Mouse (Mus musculus): ENCODE results near the gene Grin3b. TPM values are rescaled to one million over a fixed set of nuclear protein-coding genes. Genes with fewer than 3 reads are reported as not detected.

The Grin3b gene
- polyA plus RNA-seq, 1 experiment: not detected

- Histone ChIP-seq H3K27ac (replicated peaks; ENCODE audit: low read depth, low read length) (peak overlapping the region; percentile 63), H3K4me1 (ENCODE audit: control insufficient read depth, insufficient read depth, insufficient read length, low read length) (peaks cover 12% of the 10 kb centered on the region), H3K4me3 (ENCODE audit: insufficient read depth, low read depth, low read length) (no peak overlapping the region)
Measured at GRCm38 (mm10) chr10:80003374-80004232, 33.1 kb downstream of the Grin3b start.

DNA sequence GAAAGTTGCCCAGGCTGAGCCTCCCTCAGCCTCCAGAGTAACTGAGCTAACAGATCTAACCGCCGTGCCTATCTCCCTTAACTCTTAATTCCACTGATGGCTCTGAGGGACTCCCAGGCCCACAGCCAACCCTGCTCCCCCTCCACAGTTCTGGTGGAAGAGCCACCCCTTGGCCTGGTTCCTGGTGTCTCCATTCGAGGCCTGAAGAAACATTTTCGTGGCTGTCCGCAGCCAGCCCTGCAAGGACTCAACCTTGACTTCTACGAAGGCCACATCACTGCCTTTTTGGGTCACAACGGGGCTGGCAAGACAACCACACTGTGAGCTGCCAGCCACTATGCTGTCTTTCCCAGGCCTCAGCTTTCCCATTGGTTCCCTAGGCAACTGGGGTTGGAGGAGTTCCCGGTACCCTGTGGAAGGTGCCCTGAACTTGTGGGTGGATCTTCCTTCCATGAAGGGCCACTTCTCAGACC is 33.8 kb downstream of the Grin3b start:
- Histone ChIP-seq H3K4me1 (ENCODE audit: control insufficient read depth, insufficient read depth, insufficient read length, low read length) (peaks cover 12% of the 10 kb centered on the region), H3K27ac (replicated peaks; ENCODE audit: low read depth, low read length) (no peak overlapping the region), H3K4me3 (ENCODE audit: insufficient read depth, low read depth, low read length) (no peak overlapping the region)

DNA sequence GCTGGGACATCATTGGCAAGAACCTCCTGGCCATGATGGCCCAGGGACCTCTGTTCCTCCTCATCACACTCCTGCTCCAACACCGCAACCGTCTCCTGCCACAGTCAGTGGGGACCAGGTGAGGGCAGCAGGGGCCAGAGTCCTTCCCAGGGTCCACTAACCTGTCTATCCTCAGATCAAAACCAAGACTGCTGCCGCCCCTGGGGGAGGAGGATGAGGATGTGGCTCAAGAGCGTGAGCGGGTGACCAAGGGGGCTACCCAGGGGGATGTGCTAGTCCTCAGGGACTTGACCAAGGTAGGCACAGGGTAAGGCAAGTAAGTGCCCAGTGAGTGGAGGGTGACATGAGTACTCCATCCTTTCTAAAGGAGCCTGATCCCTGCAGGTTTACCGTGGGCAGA is 41.2 kb downstream of the Grin3b start:
- no peaks in the 10 kb centered on the region for H3K4me1 ChIP-seq (ENCODE audit: control insufficient read depth, insufficient read depth, insufficient read length, low read length)
- H3K4me3 ChIP-seq (ENCODE audit: insufficient read depth, low read depth, low read length): no peak overlapping the region
- no peak overlapping the region for H3K27ac ChIP-seq (replicated peaks; ENCODE audit: low read depth, low read length)

- Histone ChIP-seq H3K4me3 (ENCODE audit: insufficient read depth, low read depth, low read length) (no peak overlapping the region), H3K4me1 (ENCODE audit: control insufficient read depth, insufficient read depth, insufficient read length, low read length) (no peaks in the 10 kb centered on the region), H3K27ac (replicated peaks; ENCODE audit: low read depth, low read length) (no peak overlapping the region)
Measured at GRCm38 (mm10) chr10:80013609-80014008, 43.1 kb downstream of the Grin3b start.

- no peaks in the 10 kb centered on the region for H3K4me1 ChIP-seq (ENCODE audit: control insufficient read depth, insufficient read depth, insufficient read length, low read length)
- H3K4me3 ChIP-seq (ENCODE audit: insufficient read depth, low read depth, low read length): no peak overlapping the region
- H3K27ac ChIP-seq (replicated peaks; ENCODE audit: low read depth, low read length): no peak overlapping the region
Measured at GRCm38 (mm10) chr10:80014484-80015290, 44.2 kb downstream of the Grin3b start.

GRCm38 (mm10) chr10:80015583-80015982 is 45.1 kb downstream of the Grin3b start:
- H3K4me1 ChIP-seq (ENCODE audit: control insufficient read depth, insufficient read depth, insufficient read length, low read length): no peaks in the 10 kb centered on the region
- no peak overlapping the region for H3K4me3 ChIP-seq (ENCODE audit: insufficient read depth, low read depth, low read length)
- no peak overlapping the region for H3K27ac ChIP-seq (replicated peaks; ENCODE audit: low read depth, low read length)

- Histone ChIP-seq H3K4me1 (ENCODE audit: control insufficient read depth, insufficient read depth, insufficient read length, low read length) (no peaks in the 10 kb centered on the region), H3K4me3 (ENCODE audit: insufficient read depth, low read depth, low read length) (peak within 1 kb of the TSS; percentile 51), H3K27ac (replicated peaks; ENCODE audit: low read depth, low read length) (peak within 1 kb of the TSS; percentile 53)
Measured at GRCm38 (mm10) chr10:80016511-80016910, 46.0 kb downstream of the Grin3b start, which contains the start of gene Arhgap45. TSS of gene Arhgap45 (plus strand) at chr10:80016653.

DNA sequence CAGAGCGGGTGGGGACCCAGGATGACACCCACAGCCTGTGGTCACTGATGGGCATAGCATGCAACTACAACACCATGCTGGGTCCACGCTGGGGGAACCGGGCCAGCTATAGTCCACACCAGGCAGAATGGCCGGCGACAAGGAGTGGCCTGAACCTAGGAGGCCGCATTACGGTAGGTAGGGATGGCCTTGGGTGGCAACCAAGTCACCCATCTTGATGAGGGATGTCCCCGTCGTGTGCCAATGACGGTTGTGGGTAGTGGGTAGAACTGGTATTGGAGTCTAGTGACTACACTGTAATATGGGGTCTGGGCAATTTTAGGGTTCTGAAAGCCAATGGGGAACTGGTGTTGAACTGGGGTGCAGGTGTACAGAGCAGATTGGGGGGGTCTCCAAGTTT is 46.4 kb downstream of the Grin3b start:
- Histone ChIP-seq H3K4me1 (ENCODE audit: control insufficient read depth, insufficient read depth, insufficient read length, low read length) (no peaks in the 10 kb centered on the region), H3K27ac (replicated peaks; ENCODE audit: low read depth, low read length) (peak overlapping the region; percentile 53), H3K4me3 (ENCODE audit: insufficient read depth, low read depth, low read length) (peak overlapping the region; percentile 51)

GRCm38 (mm10) chr10:80017361-80017760 is 46.8 kb downstream of the Grin3b start:
- Histone ChIP-seq H3K27ac (replicated peaks; ENCODE audit: low read depth, low read length) (peak overlapping the region; percentile 71), H3K4me3 (ENCODE audit: insufficient read depth, low read depth, low read length) (peak overlapping the region; percentile 51), H3K4me1 (ENCODE audit: control insufficient read depth, insufficient read depth, insufficient read length, low read length) (no peaks in the 10 kb centered on the region)

- Histone ChIP-seq H3K4me3 (ENCODE audit: insufficient read depth, low read depth, low read length) (peak overlapping the region; percentile 49), H3K27ac (replicated peaks; ENCODE audit: low read depth, low read length) (peak overlapping the region; percentile 71), H3K4me1 (ENCODE audit: control insufficient read depth, insufficient read depth, insufficient read length, low read length) (no peaks in the 10 kb centered on the region)
Measured at GRCm38 (mm10) chr10:80017771-80018170, 47.3 kb downstream of the Grin3b start.

GRCm38 (mm10) chr10:80018739-80019297 is 48.3 kb downstream of the Grin3b start:
- Histone ChIP-seq H3K4me3 (ENCODE audit: insufficient read depth, low read depth, low read length) (peak overlapping the region; percentile 27), H3K4me1 (ENCODE audit: control insufficient read depth, insufficient read depth, insufficient read length, low read length) (no peaks in the 10 kb centered on the region)

DNA sequence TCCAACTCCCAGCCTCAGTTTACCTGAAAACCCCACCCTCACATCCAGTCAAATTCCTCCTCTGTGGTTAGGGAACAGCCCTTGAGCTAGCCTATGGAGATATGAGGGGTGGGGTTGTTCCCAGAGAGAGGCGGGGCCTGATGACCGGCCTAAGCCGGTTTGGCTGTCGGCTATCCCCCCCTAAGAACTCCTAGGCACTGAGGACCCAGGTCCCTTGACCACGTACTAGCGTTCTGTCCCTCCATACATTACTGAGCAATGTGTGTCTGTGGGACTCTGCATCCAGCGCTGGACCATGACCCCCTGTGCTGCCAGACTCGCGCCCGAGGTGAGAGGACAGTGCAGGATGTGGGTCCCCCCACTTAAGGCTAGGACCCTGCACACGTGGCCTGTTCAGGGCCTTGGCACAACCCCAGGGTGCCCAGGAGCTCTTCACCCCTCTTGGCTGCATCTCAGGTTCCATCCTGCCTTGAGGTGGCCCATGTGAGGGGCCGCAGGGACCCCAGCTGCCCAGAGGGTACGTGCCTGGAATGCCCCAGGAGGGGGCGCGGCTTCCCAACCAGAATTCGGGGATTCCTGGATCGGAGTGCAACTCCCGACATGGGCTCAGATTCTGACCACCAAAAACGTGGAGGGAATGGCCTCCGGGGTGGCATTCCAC is 49.1 kb downstream of the Grin3b start:
- H3K27ac ChIP-seq (replicated peaks; ENCODE audit: low read depth, low read length): no peak overlapping the region
- H3K4me1 ChIP-seq (ENCODE audit: control insufficient read depth, insufficient read depth, insufficient read length, low read length): no peaks in the 10 kb centered on the region
- H3K4me3 ChIP-seq (ENCODE audit: insufficient read depth, low read depth, low read length): no peak overlapping the region

More at GRCm38 (mm10) chr10:80018739-80019297, 48.3 kb downstream of the Grin3b start:
- 0 out of 2 replicates have a peak overlapping the region, but pooled peaks have one; percentile 18 for H3K27ac ChIP-seq (replicated peaks; ENCODE audit: low read depth, low read length)

GRCm38 (mm10) chr10:80020191-80020590 is 49.7 kb downstream of the Grin3b start:
- H3K4me3 ChIP-seq (ENCODE audit: insufficient read depth, low read depth, low read length): no peak overlapping the region
- no peaks in the 10 kb centered on the region; the same call in 1 of the 2 replicates for H3K4me1 ChIP-seq (ENCODE audit: control insufficient read depth, insufficient read depth, insufficient read length, low read length)
- no peak overlapping the region for H3K27ac ChIP-seq (replicated peaks; ENCODE audit: low read depth, low read length)

DNA sequence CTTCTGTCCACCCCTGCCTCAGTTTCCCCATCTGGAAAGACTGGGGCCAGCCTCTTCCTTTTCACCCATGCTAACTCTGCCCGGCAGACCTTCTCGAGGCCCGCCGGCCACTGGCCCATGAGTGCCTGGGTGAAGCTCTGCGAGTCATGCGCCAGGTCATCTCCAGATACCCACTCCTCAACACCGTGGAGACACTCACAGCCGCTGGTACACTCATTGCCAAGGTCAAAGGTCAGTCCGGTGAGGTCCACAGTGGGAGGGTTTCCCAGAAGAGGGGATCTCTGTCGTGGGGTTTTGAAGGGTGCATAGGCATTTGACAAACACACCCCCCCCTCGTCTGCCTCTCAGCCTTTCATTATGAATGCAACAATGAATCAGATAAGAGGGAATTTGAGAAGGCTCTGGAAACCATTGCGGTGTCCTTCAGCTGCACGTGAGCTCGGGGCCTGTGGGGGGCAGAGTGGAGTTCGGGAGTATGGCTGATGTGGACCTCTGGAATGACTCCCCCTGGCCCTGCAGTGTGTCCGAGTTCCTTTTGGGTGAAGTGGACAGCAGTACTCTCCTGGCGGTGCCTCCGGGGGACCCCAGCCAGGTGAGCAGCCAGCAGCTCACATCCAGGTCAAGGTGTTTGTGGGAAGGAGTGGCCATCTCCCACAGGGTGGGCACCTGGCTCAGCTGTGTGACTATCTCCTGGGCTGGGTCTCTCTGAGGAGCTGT is 50.2 kb downstream of the Grin3b start:
- Histone ChIP-seq H3K27ac (replicated peaks; ENCODE audit: low read depth, low read length) (no peak overlapping the region), H3K4me1 (ENCODE audit: control insufficient read depth, insufficient read depth, insufficient read length, low read length) (no peaks in the 10 kb centered on the region; the same call in 1 of the 2 replicates), H3K4me3 (ENCODE audit: insufficient read depth, low read depth, low read length) (no peak overlapping the region)
